Mouse (Mus musculus) CH12.LX (cell line): ENCODE measurements around the gene Grik2. TPM values are rescaled to one million over a fixed set of nuclear protein-coding genes. Genes with fewer than 3 reads are reported as not detected.

Experiments used
- DNase-seq: peaks from one replicate; pipeline ENCODE4 v3.0.0-alpha.2; 2013; ENCODE audit errors: extremely low read depth
- H3K27ac ChIP-seq: 2 replicates; pipeline ENCODE4 v1.5.1; 2012; ENCODE audit warnings: low read depth, mild to moderate bottlenecking, control low read depth, moderate library complexity; ENCODE audit not compliant: insufficient read depth
- H3K27me3 ChIP-seq: replicated peaks from 2 replicates; pipeline ENCODE3; 2012; ENCODE audit warnings: inconsistent platforms
- H3K36me3 ChIP-seq, 2 experiments: replicated peaks in 1 of 2; 2 replicates each; pipeline versions ENCODE3 to v1.6.1; 2012; ENCODE audit warnings: inconsistent platforms in 1 of 2, low read length in 1 of 2, mild to moderate bottlenecking in 1 of 2, mixed read lengths in 1 of 2, moderate library complexity in 1 of 2; ENCODE audit not compliant: control insufficient read depth in 1 of 2, insufficient read depth in 1 of 2
- H3K4me1 ChIP-seq, 2 experiments: 2 replicates each; pipeline ENCODE4 v1.6.1; 2012; ENCODE audit warnings: inconsistent platforms in 1 of 2, moderate library complexity in 1 of 2; ENCODE audit not compliant: insufficient read depth in 2 of 2, control insufficient read depth in 1 of 2
- H3K4me2 ChIP-seq: 2 replicates; pipeline ENCODE4 v1.6.1; 2012; ENCODE audit warnings: low read depth, mild to moderate bottlenecking, control low read depth; ENCODE audit not compliant: poor library complexity, insufficient read depth, severe bottlenecking
- H3K4me3 ChIP-seq, 3 experiments: fragments of 150-350 bp in 1 of 3; sonication (generic) in 1 of 3; replicated peaks in 1 of 3; 2 replicates each; pipeline versions ENCODE3 to v1.5.1; 2011 to 2012; ENCODE audit warnings: low read depth in 2 of 3, low read length in 2 of 3, mild to moderate bottlenecking in 2 of 3, moderate library complexity in 2 of 3, control low read depth in 1 of 3, improper control_type of control experiment in 1 of 3, inconsistent platforms in 1 of 3, mixed read lengths in 1 of 3; ENCODE audit not compliant: poor library complexity in 1 of 3
- H3K79me2 ChIP-seq: replicated peaks from 2 replicates; pipeline ENCODE4 v1.6.1; 2012; ENCODE audit warnings: mild to moderate bottlenecking, moderate library complexity; ENCODE audit not compliant: control insufficient read depth, poor library complexity, insufficient read depth, severe bottlenecking; ENCODE audit errors: extremely low read depth
- H3K9ac ChIP-seq: 2 replicates; pipeline ENCODE4 v1.6.1; 2012; ENCODE audit warnings: low read depth, mild to moderate bottlenecking, control low read depth, moderate library complexity; ENCODE audit not compliant: insufficient read depth
- H3K9me3 ChIP-seq: replicated peaks from 2 replicates; pipeline ENCODE3; 2012; ENCODE audit warnings: low read length, inconsistent platforms, mixed read lengths
- BHLHE40 ChIP-seq: IDR thresholded peaks from 2 replicates; pipeline ENCODE4 v1.6.1; 2011; ENCODE audit warnings: mild to moderate bottlenecking, low read depth, low read length, improper control_type of control experiment
- CHD1 ChIP-seq: IDR thresholded peaks from 2 replicates; pipeline ENCODE4 v1.6.1; 2012; ENCODE audit warnings: low read depth, low read length, improper control_type of control experiment, inconsistent platforms
- E2F4 ChIP-seq: IDR thresholded peaks from 2 replicates; pipeline ENCODE4 v1.6.1; 2011; ENCODE audit warnings: low read depth, low read length, improper control_type of control experiment; ENCODE audit not compliant: insufficient replicate concordance
- ELF1 ChIP-seq: IDR thresholded peaks from 2 replicates; pipeline ENCODE4 v1.6.1; 2014; ENCODE audit warnings: low read depth, mild to moderate bottlenecking, inconsistent platforms, low read length, improper control_type of control experiment
- EP300 ChIP-seq: IDR thresholded peaks from 2 replicates; pipeline ENCODE4 v1.6.1; 2011; ENCODE audit warnings: low read length, improper control_type of control experiment
- GABPA ChIP-seq: IDR thresholded peaks from 2 replicates; pipeline ENCODE4 v1.6.1; 2012; ENCODE audit warnings: low read depth, low read length, improper control_type of control experiment, inconsistent platforms; ENCODE audit not compliant: insufficient replicate concordance
- IRF4 ChIP-seq: IDR thresholded peaks from 2 replicates; pipeline ENCODE4 v1.6.1; 2014; ENCODE audit warnings: low read depth, mild to moderate bottlenecking, inconsistent platforms, low read length, improper control_type of control experiment
- JUN ChIP-seq: IDR thresholded peaks from 2 replicates; pipeline ENCODE4 v1.6.1; 2011; ENCODE audit warnings: low read depth, mild to moderate bottlenecking, low read length, improper control_type of control experiment, moderate library complexity; ENCODE audit not compliant: insufficient read depth
- KAT2A ChIP-seq: IDR thresholded peaks from 2 replicates; pipeline ENCODE4 v1.6.1; 2012; ENCODE audit warnings: low read length, improper control_type of control experiment, inconsistent platforms; ENCODE audit not compliant: insufficient replicate concordance
- MAX ChIP-seq: IDR thresholded peaks from 2 replicates; pipeline ENCODE4 v1.6.1; 2011; ENCODE audit warnings: low read length, improper control_type of control experiment
- MXI1 ChIP-seq: IDR thresholded peaks from 2 replicates; pipeline ENCODE4 v1.6.1; 2011; ENCODE audit warnings: mild to moderate bottlenecking, low read depth, low read length, improper control_type of control experiment
- MYC ChIP-seq: IDR thresholded peaks from 2 replicates; pipeline ENCODE4 v1.6.1; 2011; ENCODE audit warnings: low read depth, mild to moderate bottlenecking, improper control_type of control experiment, low read length
- NRF1 ChIP-seq: IDR thresholded peaks from 2 replicates; pipeline ENCODE4 v1.6.1; 2014; ENCODE audit warnings: low read depth, mild to moderate bottlenecking, inconsistent platforms, low read length, improper control_type of control experiment, moderate library complexity
- PAX5 ChIP-seq: IDR thresholded peaks from 2 replicates; pipeline ENCODE4 v1.6.1; 2012; ENCODE audit warnings: low read length, inconsistent platforms, mixed read lengths
- POLR2A ChIP-seq: IDR thresholded peaks from 2 replicates; pipeline ENCODE4 v1.6.1; 2011; ENCODE audit warnings: low read depth, mild to moderate bottlenecking, improper control_type of control experiment, low read length
- RAD21 ChIP-seq: IDR thresholded peaks from 2 replicates; pipeline ENCODE4 v1.6.1; 2011; ENCODE audit warnings: low read depth, mild to moderate bottlenecking, low read length, improper control_type of control experiment, moderate library complexity
- RCOR1 ChIP-seq: conservative IDR thresholded peaks from 2 replicates; pipeline ENCODE4 v1.6.1; 2012; ENCODE audit warnings: low read depth, mild to moderate bottlenecking, inconsistent platforms, low read length, improper control_type of control experiment
- SMC3 ChIP-seq: IDR thresholded peaks from 2 replicates; pipeline ENCODE4 v1.6.1; 2011; ENCODE audit warnings: low read depth, low read length, improper control_type of control experiment
- TCF12 ChIP-seq: IDR thresholded peaks from 2 replicates; pipeline ENCODE4 v1.6.1; 2014; ENCODE audit warnings: low read depth, mild to moderate bottlenecking, inconsistent platforms, low read length, improper control_type of control experiment
- USF1 ChIP-seq: IDR thresholded peaks from 2 replicates; pipeline ENCODE4 v1.6.1; 2014; ENCODE audit warnings: low read depth, mild to moderate bottlenecking, inconsistent platforms, low read length, improper control_type of control experiment
- ZC3H11A ChIP-seq: IDR thresholded peaks from 2 replicates; pipeline ENCODE4 v1.6.1; 2012; ENCODE audit warnings: low read depth, mild to moderate bottlenecking, inconsistent platforms, low read length, improper control_type of control experiment
- ZKSCAN1 ChIP-seq: IDR thresholded peaks from 2 replicates; pipeline ENCODE4 v1.6.1; 2012; ENCODE audit warnings: low read depth, inconsistent platforms, low read length, improper control_type of control experiment, borderline replicate concordance
- ZNF384 ChIP-seq: IDR thresholded peaks from 2 replicates; pipeline ENCODE4 v1.6.1; 2012; ENCODE audit warnings: low read depth, low read length, improper control_type of control experiment, inconsistent platforms
- dilution Hi-C: fragments of 300-500 bp; cut with MboI; formaldehyde crosslinking; loops from 2 replicates; pipeline ENCODE4 v1.14.3; 2020; ENCODE audit warnings: low sequenced_read_pairs; ENCODE audit not compliant: extremely low pct_unique_long_range_greater_than_20kb, extremely low pct_ligation_motif_present
- in situ Hi-C: fragments of 300-500 bp; cut with MboI; formaldehyde crosslinking; loops from 3 replicates; pipeline ENCODE4 v1.14.3; 2019; ENCODE audit warnings: low sequenced_read_pairs, low pct_ligation_motif_present, low pct_unique_long_range_greater_than_20kb, mixed read lengths
- polyA plus RNA-seq: library from polyadenylated mRNA; unstranded; fragments of >175 nt; gene quantifications from 2 replicates; pipeline ENCODE4 v1.2.1, GENCODE M21; 2012; ENCODE audit warnings: low read depth; ENCODE audit not compliant: insufficient read length
- total RNA-seq, 2 experiments: library from RNA; depleted of rRNA; stranded (reverse); fragments of 300-350 nt in 1 of 2; fragments of >200 nt in 1 of 2; gene quantifications; 2 replicates each; pipeline ENCODE4 v1.2.3; 2012 to 2014

Gene Grik2
- total and polyA plus RNA-seq, 3 experiments: not detected

GRCm38 (mm10) chr10:49573514-49573913 lies 215.1 kb downstream of the Grik2 start:
- H3K4me2 ChIP-seq: no peak overlapping the region
- no peak overlapping the region for H3K9ac ChIP-seq
- no peaks in the 10 kb centered on the region for H3K4me1 ChIP-seq
- no peak for DNase-seq
- dilution Hi-C loops: no loop called here
- H3K9me3 ChIP-seq: no peaks in the 10 kb centered on the region
- TF ChIP-seq EP300 (no peak), PAX5 (no peak), TCF12 (no peak), E2F4 (no peak), ZKSCAN1 (no peak), ZNF384 (no peak), POLR2A (no peak), CHD1 (no peak), MYC (no peak), KAT2A (no peak)
- TF ChIP-seq, all 38 proteins: peak for 0
- Histone ChIP-seq H3K79me2 (no peaks in the 10 kb centered on the region), H3K27me3 (no peaks in the 10 kb centered on the region), H3K36me3 (no peaks in the 10 kb centered on the region), H3K27ac (no peak overlapping the region), H3K4me3 (no peak overlapping the region)
- in situ Hi-C loops: no loop called here

- in situ Hi-C loops: no loop called here
- TF ChIP-seq JUN (no peak), MXI1 (no peak), USF1 (no peak), IRF4 (no peak), MAX (no peak), BHLHE40 (no peak), RCOR1 (no peak), ELF1 (no peak), NRF1 (no peak), GABPA (no peak), SMC3 (no peak), TCF12 (no peak), E2F4 (no peak), ZC3H11A (no peak), RAD21 (no peak)
- dilution Hi-C loops: no loop called here
These were observed 228.6 kb downstream of the Grik2 start for GRCm38 (mm10) chr10:49559872-49560407.

More at GRCm38 (mm10) chr10:49559872-49560407, 228.6 kb downstream of the Grik2 start:
- H3K36me3 ChIP-seq: no peaks in the 10 kb centered on the region
- no peaks in the 10 kb centered on the region for H3K9me3 ChIP-seq
- no peaks in the 10 kb centered on the region for H3K79me2 ChIP-seq
- no peak overlapping the region for H3K4me3 ChIP-seq
- no peak overlapping the region for H3K4me2 ChIP-seq
- no peak overlapping the region for H3K9ac ChIP-seq
- H3K27me3 ChIP-seq: no peaks in the 10 kb centered on the region
- no peak for DNase-seq
- no peaks in the 10 kb centered on the region for H3K4me1 ChIP-seq
- no peak overlapping the region for H3K27ac ChIP-seq
